Mouse (Mus musculus): ENCODE measurements around the gene 3110082I17Rik.

GRCm38 (mm10) chr5:139351628-139352027 is 108.7 kb downstream of the 3110082I17Rik start:
- TF ChIP-seq CTCF (IDR thresholded peaks at IDR 0.05; ENCODE audit: low read depth), result no peak
- TF ChIP-seq EP300 (optimal IDR thresholded peaks at IDR 0.05), result no peak

Data from stomach, postnatal 0 days (tissue).